Mouse (Mus musculus): ENCODE data around the gene Olfr15. TPM values are rescaled to one million over a fixed set of nuclear protein-coding genes. Genes with fewer than 3 reads are reported as not detected.
"Not testable (repeated sequence)": the region's sequence is repeated elsewhere in the genome, so short reads cannot be mapped to it uniquely, and the experiment has no call there.

Gene Olfr15
- not detected in 2 replicates for polyA plus RNA-seq (2012; rRNA removed)

DNA sequence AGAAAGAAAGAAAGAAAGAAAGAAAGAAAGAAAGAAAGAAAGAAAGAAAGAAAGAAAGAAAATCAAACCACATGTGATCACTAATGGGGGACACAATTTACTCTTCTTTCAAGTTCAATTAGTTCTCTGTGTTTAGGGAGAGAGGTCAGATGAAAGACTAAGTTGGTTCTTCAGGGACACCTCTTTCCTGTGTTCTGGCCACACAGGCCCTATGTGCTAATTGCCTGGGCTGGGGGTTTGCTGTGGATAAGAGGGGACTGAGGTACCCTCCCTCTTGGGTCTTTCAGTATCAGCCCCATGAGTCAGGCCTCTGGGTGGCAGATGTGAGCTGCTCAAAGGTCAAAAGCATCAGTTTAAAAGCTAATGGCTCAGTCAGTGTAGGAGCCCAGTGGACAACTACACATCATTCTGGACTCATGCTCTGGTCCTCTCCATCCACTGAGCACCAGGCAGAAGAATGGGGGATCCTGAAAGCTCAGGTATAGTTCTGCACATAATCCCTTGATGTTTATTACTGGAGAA is at the start of gene Olfr15:
Olfr15 (plus strand) TSS at position 291 of the 522 bp plus-strand sequence.
- Histone ChIP-seq H3K4me3 (ENCODE audit: extremely low read depth, insufficient read depth, insufficient read length) (no peak within 1 kb of the TSS), H3K27ac (ENCODE audit: insufficient read depth, low read length) (no peak within 1 kb of the TSS), H3K36me3 (ENCODE audit: control insufficient read depth, insufficient read depth, low read length) (no peaks in the 10 kb centered on the region), H3K4me1 (ENCODE audit: control insufficient read depth, insufficient read depth, insufficient read length) (no peaks in the 10 kb centered on the region), H3K27me3 (ENCODE audit: control insufficient read depth, insufficient read depth, low read length) (no peaks in the 10 kb centered on the region; the same call in 1 of the 2 replicates)
- DNase-seq (ENCODE audit: low read depth in 1 of 2, low spot score in 2 of 2) = peak in 1 of 2 experiments; percentile 12
- no peak for TF ChIP-seq CTCF (IDR thresholded peaks at IDR 0.05; ENCODE audit: extremely low read depth, insufficient read depth, insufficient read length, insufficient replicate concordance)
- no peak for TF ChIP-seq POLR2A (IDR thresholded peaks at IDR 0.05; ENCODE audit: low read depth, low read length)

DNA sequence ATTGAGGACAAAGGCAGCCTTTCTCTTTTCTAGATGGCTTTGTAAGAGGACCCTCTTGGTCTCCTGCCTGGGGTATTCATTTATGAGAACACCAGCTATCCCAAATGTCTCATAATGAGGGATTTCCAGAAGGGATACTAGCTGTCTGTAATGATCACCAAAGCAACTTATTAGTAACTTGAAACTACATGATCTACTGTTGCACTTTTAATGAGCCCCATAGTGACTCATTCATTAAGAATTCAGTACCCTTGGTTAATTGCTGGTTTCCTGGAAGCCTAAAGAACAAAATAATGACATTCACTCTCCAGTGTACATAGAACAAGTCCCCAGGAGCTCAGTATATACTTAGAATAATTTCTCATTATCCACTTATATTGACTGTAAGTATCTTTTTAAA is 49.4 kb upstream of the Olfr15 start:
- H3K36me3 ChIP-seq (ENCODE audit: control insufficient read depth, insufficient read depth, low read length) = no peaks in the 10 kb centered on the region
- H3K27ac ChIP-seq (ENCODE audit: insufficient read depth, low read length) = no peak overlapping the region
- H3K4me3 ChIP-seq (ENCODE audit: extremely low read depth, insufficient read depth, insufficient read length) = no peak overlapping the region
- no peak for DNase-seq (ENCODE audit: low read depth in 1 of 2, low spot score in 2 of 2)
- no peaks in the 10 kb centered on the region for H3K27me3 ChIP-seq (ENCODE audit: control insufficient read depth, insufficient read depth, low read length)
- TF ChIP-seq POLR2A (IDR thresholded peaks at IDR 0.05; ENCODE audit: low read depth, low read length) = no peak
- TF ChIP-seq CTCF (IDR thresholded peaks at IDR 0.05; ENCODE audit: extremely low read depth, insufficient read depth, insufficient read length, insufficient replicate concordance) = no peak
- no peaks in the 10 kb centered on the region for H3K4me1 ChIP-seq (ENCODE audit: control insufficient read depth, insufficient read depth, insufficient read length)

DNA sequence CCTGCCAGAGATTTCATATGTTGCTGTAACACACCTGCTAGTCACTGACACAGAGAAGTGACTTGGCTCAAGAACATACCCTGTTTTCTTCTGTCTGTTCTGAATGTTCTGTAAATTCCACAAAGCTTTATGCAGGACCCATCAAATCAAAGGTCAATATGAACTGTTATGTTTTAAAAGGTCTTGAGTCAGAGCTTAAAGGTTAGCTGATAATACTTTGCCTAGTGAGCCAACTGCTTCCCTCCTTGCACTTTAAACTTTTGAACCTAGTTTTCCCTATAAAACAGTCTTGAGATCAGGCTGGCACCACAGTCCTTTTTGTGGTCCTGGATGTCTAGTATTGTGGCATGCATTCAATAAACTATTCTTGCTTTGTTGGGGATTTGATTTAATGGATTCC is 42.3 kb upstream of the Olfr15 start:
- no peaks in the 10 kb centered on the region for H3K4me1 ChIP-seq (ENCODE audit: control insufficient read depth, insufficient read depth, insufficient read length)
- no peaks in the 10 kb centered on the region for H3K36me3 ChIP-seq (ENCODE audit: control insufficient read depth, insufficient read depth, low read length)
- H3K4me3 ChIP-seq (ENCODE audit: extremely low read depth, insufficient read depth, insufficient read length) = no peak overlapping the region
- no peak for DNase-seq (ENCODE audit: low read depth in 1 of 2, low spot score in 2 of 2)
- no peaks in the 10 kb centered on the region for H3K27me3 ChIP-seq (ENCODE audit: control insufficient read depth, insufficient read depth, low read length)
- no peak overlapping the region for H3K27ac ChIP-seq (ENCODE audit: insufficient read depth, low read length)
- no peak for TF ChIP-seq POLR2A (IDR thresholded peaks at IDR 0.05; ENCODE audit: low read depth, low read length)
- TF ChIP-seq CTCF (IDR thresholded peaks at IDR 0.05; ENCODE audit: extremely low read depth, insufficient read depth, insufficient read length, insufficient replicate concordance) = no peak

DNA sequence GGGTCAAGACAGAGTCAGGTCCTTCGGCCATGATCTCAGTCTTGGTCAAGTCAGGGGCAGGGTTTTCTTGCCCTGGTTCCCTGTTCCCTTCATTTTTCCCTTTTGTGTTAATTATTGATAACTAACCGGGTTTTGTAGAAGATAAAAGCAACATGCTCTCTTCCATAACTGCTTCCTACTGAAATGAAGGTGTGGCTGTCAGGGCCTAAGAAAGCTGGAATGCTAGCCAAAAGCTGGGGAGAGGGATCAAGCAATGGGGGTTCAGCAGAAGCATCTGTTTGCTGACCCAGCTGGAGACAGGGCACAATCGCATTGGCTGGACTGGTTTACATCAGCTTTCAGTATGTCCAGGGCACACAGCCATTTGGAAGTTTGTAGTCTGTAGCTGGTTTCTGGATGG is 22.5 kb upstream of the Olfr15 start:
- no peak for DNase-seq (ENCODE audit: low read depth in 1 of 2, low spot score in 2 of 2)
- TF ChIP-seq POLR2A (IDR thresholded peaks at IDR 0.05; ENCODE audit: low read depth, low read length) = no peak
- no peak for TF ChIP-seq CTCF (IDR thresholded peaks at IDR 0.05; ENCODE audit: extremely low read depth, insufficient read depth, insufficient read length, insufficient replicate concordance)
- 84% methylated on average over 3 of the region's 3 CpGs for WGBS
- Histone ChIP-seq H3K27ac (ENCODE audit: insufficient read depth, low read length) (no peak overlapping the region), H3K4me3 (ENCODE audit: extremely low read depth, insufficient read depth, insufficient read length) (no peak overlapping the region), H3K36me3 (ENCODE audit: control insufficient read depth, insufficient read depth, low read length) (no peaks in the 10 kb centered on the region), H3K27me3 (ENCODE audit: control insufficient read depth, insufficient read depth, low read length) (no peaks in the 10 kb centered on the region), H3K4me1 (ENCODE audit: control insufficient read depth, insufficient read depth, insufficient read length) (no peaks in the 10 kb centered on the region)

DNA sequence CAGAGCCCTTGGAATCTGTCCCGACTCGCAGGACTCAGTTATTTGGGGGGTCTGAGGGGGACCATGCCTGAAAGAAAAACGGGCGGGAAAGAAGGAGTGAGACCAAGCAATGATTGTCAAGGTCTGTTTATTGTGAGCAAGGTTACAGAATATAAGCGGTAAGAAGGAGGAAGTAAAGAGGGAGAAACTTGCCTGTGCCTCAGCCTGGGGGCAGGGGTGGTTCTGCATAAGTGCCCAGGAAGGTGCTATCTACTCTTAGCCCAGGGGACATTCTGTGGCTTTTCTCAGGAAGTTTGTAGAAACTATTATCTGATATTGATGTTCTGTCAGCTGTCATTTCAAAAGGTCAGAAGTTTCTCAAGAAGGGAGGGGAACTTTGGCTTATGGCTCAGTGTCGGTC is 16.0 kb upstream of the Olfr15 start:
- H3K27me3 ChIP-seq (ENCODE audit: control insufficient read depth, insufficient read depth, low read length); H3K4me3 ChIP-seq (ENCODE audit: extremely low read depth, insufficient read depth, insufficient read length); H3K36me3 ChIP-seq (ENCODE audit: control insufficient read depth, insufficient read depth, low read length); H3K4me1 ChIP-seq (ENCODE audit: control insufficient read depth, insufficient read depth, insufficient read length): not testable (repeated sequence)
- DNase-seq (ENCODE audit: low read depth in 1 of 2, low spot score in 2 of 2) = peak; percentile 52 to 72
- WGBS = 57% methylated on average over 6 of the region's 6 CpGs
- peak overlapping the region; percentile 4; the same call in 1 of the 2 replicates for H3K27ac ChIP-seq (ENCODE audit: insufficient read depth, low read length)

DNA sequence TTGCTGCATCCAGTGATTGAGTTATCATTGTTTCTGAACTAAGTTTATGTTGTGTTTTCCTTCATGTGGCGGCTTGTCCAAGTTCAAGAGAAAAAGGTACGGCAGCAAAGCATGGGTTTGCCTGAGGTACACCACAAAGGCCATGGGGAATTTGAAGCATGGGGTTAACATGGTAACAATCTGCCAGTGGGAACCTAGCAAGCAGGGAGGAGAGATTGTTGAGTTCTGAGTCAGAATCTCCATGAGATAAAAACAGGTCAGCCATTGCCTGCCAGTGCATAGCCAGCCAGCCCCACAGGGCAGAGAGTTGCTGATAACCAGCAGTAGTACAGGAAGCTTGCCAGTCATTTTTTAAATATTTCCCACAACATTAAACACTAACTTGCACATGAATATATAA is 10.5 kb upstream of the Olfr15 start:
- 87% methylated on average over 2 of the region's 2 CpGs for WGBS
- no peak for TF ChIP-seq POLR2A (IDR thresholded peaks at IDR 0.05; ENCODE audit: low read depth, low read length)
- no peak for TF ChIP-seq CTCF (IDR thresholded peaks at IDR 0.05; ENCODE audit: extremely low read depth, insufficient read depth, insufficient read length, insufficient replicate concordance)

DNA sequence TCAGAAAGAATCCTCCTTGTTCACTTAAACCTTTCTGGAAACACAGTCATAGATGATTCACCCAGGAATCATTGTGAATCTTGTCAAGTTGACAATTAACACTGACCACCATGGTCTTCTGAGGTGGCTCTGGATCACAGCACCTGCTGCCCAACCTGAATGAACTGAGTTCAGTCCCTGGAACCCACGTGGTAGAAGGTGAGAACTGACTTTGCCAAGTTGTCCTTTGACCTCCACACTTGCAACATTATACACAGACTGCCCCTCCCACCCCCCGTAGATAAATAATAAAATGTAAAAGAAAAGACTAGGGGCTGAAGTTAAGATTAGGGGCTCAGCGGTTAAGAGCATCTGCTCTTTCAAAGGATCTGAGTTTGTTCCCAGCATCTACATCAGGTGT is 2.7 kb upstream of the Olfr15 start:
- Histone ChIP-seq H3K27me3 (ENCODE audit: control insufficient read depth, insufficient read depth, low read length) (no peaks in the 10 kb centered on the region; the same call in 1 of the 2 replicates), H3K36me3 (ENCODE audit: control insufficient read depth, insufficient read depth, low read length) (no peaks in the 10 kb centered on the region), H3K27ac (ENCODE audit: insufficient read depth, low read length) (no peak overlapping the region), H3K4me1 (ENCODE audit: control insufficient read depth, insufficient read depth, insufficient read length) (no peaks in the 10 kb centered on the region), H3K4me3 (ENCODE audit: extremely low read depth, insufficient read depth, insufficient read length) (no peak overlapping the region)
- no peak for TF ChIP-seq POLR2A (IDR thresholded peaks at IDR 0.05; ENCODE audit: low read depth, low read length)
- no peak for TF ChIP-seq CTCF (IDR thresholded peaks at IDR 0.05; ENCODE audit: extremely low read depth, insufficient read depth, insufficient read length, insufficient replicate concordance)
- 63% methylated on average over 3 of the region's 3 CpGs for WGBS
- DNase-seq (ENCODE audit: low read depth in 1 of 2, low spot score in 2 of 2) = no peak

More for the DNA sequence above, 10.5 kb upstream of the Olfr15 start:
- no peaks in the 10 kb centered on the region for H3K4me1 ChIP-seq (ENCODE audit: control insufficient read depth, insufficient read depth, insufficient read length)
- no peak overlapping the region for H3K4me3 ChIP-seq (ENCODE audit: extremely low read depth, insufficient read depth, insufficient read length)
- H3K27ac ChIP-seq (ENCODE audit: insufficient read depth, low read length) = no peak overlapping the region
- no peak for DNase-seq (ENCODE audit: low read depth in 1 of 2, low spot score in 2 of 2)
- no peaks in the 10 kb centered on the region for H3K36me3 ChIP-seq (ENCODE audit: control insufficient read depth, insufficient read depth, low read length)
- no peaks in the 10 kb centered on the region for H3K27me3 ChIP-seq (ENCODE audit: control insufficient read depth, insufficient read depth, low read length)

All from spleen, adult 2 months (tissue).